Mouse (Mus musculus): ENCODE results near the gene Dixdc1. TPM values are rescaled to one million over a fixed set of nuclear protein-coding genes. Genes with fewer than 3 reads are reported as not detected.

Gene Dixdc1
- total and polyA plus RNA-seq, 3 experiments, result 1.7 to 8.9 (median 5.2) TPM

DNA sequence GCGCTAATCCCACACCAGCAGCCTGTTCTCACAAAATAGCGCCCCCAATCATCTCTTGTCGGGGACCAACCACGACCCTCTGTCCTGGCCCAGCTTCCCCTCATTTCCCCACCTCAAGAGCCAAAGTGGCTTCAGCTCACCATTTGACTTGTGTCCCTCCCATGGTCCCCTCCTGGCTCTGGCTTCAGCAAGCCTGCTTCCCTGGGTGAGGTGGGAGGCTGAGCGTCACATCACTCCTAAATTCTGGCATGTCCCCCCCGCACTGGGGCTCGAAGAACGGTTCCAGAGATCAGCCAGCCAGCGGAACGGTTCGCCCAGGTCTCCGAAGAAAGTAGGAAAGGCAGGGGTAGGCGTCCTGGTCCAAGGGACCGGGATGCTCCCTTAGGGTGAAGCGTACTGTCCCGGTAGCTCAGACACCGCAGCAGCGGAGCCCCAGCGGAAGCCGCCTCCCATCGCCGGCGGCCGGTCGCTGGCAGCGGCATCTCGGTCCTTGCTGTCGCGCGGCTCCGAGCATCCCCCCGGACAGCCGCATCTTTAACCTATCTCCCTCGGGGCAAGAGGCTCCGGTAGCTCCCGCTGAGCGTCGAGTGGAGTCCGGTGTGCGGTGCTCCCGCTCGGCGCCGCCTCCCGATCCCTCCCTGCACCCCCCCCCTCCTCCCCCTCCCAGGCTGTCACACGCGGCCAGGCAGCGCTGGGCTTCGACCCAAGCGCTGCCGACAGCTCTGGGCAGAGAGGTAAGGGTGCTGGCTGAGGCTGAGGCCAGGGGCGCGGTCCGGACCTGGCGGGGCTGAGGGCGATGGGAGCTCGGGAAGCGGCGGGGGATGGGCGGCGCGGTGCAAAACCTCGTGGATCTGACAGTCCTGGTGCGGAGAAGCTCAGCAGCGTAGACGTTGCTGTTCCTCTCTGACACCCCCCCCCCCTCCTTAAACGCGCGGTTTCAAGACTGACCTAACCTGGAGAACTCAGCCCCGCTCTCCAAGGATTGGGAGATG is 40.6 kb downstream of the Dixdc1 start:
- DNase-seq, result peak; percentile 62

DNA sequence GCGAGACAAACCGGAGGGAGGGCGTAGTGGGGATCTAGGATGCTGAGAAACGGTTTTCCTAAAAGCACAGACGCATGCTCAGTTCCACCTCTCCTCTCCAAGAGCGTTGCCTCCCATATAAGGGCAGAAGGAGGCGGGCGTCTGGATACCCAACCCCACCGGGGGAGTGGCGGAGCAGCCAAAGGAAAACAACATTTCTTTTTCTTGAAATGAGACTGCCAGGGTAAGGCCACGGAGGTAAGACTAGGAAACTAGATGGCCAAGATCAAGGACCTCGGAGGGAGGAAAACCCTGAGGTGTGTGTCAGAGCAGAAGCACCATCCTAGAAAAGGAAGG is 41.6 kb downstream of the Dixdc1 start:
- peak; percentile 85 for DNase-seq

DNA sequence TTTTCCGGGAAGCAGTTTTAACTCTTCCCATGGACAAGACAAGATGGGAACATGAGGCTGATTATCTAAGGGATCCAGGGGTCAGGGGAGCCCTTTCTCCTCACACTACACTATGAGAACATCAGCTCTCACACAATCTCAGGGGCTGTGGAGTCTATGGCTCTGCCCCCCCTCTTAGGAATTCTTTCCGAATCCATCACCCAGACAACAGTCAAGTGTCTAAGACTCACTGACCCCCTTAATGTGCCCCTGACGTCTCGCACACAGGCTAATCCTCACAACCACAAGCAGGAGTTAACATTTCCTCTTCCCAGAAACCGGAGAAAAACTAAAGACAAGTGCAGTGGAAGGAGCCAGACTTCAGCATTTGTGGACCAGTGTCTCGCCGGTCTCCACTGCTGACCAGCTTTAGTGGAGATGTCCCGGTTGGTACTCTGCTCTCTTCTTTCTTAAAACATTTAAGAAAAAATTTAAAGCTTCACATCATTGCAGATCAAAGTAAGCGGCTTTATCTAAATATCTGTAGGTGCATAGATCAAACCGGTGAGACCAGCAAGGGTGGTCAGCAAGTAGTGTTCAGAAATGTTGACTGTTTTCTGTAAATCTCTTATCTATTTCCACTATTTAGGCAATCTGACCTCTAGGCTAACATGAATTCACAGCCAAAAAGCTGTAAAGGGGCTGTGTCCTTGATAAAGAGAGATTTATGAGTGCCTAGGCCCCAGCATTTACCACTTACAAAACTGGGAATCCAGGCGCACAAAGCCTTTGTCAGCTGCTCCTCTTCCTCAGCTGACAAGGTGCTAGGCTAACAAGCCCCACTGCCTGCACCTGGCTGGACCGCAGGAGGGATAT is 42.2 kb downstream of the Dixdc1 start:
- DNase-seq, result no peak

DNA sequence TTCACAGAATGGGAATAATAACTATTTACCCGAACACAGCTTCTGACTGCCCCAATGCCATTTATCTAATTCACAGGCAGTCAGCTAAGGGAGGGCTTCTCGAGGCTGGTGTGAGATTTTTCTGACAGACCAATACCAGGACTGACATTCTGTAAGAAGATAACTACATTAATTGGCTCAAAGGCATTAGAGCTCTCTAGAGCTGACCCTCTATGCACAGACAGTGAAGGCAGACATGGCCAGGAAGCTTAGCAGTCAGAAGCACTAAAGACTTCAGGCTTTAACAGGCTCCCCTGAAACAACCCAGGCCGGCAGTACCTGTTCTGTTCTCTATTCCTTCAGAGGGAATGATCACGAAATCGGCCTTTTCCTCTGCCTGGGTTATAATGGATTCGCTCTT is 44.2 kb downstream of the Dixdc1 start:
- DNase-seq, result no peak

DNA sequence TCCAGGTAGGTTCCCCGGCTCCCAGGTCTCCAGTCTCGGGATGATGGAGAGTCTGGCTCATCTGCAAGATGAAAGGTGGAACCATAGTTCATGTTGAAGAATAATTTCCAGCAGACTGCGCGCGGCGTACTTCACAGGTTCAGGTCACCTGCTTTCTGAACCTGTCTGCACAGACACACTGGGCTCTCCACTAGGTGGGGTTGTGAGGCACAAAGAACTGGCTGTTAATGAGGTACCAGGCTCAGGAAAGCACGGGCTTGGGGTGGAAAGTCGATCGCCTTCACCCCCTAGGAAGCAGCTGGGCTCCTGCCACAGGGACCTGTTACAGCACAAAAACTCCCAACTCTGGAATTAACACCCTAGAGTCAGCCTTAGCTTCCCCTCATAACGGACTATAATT is 45.7 kb downstream of the Dixdc1 start:
- DNase-seq, result peak; percentile 21

DNA sequence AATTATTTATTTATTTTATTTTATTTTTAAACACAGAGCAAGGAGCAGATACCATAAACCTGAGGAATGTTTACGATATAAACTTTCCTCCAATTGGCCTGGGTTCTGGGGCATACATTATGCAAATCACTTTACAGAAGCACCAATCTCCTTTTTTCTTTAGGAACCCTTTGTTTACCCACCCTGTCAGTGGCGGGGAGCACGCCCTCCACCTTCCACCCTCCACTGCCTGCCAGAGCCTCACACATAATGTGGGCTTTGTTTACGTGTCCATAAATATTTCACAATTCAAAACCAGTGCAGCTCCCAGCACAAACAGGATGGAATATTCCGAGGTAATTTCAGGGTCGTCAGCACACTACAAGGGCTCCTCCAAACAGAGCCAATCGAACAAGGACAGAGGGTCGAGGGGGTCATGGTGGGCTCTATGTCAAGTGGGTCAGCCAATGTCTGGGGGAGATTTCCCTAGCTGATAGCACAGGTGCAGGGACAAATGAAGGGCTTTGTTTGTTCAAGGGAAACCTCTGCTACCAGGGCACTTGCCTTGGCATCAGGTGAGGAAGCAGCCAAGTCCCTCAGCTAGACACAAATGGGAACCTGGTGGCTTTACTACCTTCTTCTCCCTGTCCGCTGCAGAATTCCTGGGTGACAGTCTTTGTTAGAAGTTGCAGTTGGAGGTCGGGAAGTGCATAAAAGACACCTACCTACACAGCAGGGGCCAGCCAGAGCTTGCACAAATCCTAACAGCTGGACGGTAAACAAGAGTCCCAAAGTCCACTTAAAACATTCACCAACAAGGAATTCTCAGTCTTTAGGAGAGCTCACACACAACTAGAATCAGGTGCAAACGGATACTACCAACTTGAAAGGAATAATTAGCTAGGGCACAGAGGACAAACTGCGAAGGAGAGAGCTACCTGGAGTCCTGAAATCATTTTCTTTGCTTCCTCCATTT is 46.4 kb downstream of the Dixdc1 start:
- DNase-seq, result no peak

DNA sequence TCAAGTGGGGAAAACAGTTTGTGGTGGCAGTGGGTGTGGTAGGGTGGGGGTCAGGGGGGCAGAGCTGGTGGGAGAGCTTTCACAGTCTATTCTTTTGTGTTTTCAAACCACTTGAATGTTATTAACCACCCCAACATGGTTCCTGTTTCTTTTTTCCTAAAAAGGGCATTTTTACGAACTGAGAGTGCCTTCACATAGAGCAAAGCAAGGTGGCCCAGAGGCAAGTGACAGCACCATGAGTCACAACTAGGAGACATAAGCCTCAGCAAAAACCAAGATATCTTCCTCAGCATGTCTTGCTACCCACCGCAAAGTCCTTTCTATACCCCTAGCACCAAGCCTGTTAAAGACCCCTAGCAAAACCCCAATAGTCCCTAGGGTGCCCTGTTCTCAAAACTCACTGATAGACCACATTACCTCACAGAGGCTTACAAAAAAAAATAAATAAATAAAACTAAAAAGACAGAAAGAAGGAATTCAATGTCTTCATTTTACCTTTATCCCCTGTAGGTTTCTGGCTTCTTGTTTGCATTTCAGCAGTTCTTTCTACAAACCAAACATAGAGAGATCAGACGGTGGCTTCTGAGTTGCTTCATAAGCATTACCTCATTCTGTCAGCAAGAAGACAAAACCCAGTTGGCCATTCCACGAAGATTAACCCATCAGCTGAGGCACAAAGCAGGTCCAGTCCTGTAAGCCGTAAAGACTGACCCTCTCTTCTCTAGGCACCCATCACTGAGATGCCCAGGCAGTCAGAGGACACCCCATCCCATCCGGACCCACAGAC is 52.3 kb downstream of the Dixdc1 start:
- DNase-seq, result no peak

DNA sequence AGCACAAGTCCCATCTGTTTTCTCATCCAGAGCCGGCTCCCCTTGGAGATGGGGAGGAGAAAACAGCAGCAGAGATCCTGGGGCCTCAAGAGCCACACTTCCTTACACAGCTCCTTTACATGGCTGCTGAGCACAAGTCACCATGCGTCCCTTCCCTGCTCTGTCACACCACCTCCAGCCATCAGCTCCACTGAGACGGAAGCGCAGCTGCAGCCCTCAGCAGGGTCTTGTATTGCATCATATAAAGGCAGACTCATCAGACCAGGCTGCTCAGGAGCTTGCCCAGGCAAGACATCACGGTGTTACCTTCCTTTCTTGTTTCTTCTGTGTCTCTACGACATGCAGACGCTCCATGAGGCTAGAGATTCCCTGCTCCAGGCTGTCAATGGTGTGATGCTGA is 57.6 kb downstream of the Dixdc1 start:
- no peak for DNase-seq

DNA sequence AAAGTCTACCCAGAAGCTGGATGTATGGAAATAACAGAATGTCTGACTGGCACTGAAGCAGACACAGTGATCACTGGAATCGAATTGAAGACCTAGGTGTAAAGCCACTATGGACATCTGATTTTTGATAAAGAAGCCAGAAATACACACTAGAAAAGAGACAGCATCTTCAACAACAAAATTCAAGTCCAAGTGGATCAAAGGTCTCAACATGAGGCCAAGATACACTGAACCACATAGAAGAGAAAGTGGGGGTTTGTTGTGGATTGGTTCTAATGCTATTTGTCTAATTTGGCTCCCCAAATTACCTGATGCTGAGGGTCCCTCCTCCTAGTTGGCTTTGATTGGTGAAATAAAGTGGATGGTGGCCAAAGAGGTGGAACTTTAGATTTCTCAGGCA is 59.9 kb downstream of the Dixdc1 start:
- no peak for DNase-seq

DNA sequence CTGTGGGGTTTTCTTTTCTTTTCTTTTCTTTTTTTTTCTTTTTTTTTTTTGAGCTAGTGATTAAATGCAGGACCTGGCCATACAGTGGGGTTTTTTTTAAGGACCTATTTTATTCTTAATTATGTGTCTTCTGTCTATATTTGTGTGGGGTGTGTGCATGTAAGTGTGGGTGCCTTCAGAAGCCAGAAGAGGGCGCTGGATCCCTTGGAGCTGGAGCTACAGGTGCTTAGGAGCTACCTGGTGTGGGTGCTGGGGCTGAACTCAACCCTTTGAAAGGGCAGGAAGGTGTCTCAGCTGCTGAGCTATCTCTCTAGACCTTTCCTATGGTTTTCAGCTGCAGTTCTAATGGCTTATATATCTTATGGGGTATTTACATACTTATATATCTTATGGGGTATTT is 64.5 kb downstream of the Dixdc1 start:
- no peak for DNase-seq

DNA sequence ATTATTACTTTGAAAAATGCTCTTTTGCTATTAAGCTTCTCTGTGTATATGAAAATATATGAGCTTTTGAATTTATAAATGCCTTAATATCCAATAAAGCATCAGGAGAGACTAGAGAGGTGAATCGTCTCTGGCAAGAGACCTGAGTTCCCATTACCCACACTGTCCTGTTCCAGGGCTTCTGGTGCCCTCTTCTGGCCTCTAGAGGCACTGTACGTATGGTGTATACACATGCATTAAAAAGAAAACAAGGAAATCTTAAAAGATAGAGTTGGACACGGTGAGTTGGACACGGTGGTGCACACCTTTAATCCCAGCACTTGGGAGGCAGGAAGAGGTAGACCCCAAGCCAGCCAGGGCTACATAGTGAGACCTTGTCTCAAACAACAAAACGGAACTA is 68.6 kb downstream of the Dixdc1 start:
- DNase-seq, result peak; percentile 57

DNA sequence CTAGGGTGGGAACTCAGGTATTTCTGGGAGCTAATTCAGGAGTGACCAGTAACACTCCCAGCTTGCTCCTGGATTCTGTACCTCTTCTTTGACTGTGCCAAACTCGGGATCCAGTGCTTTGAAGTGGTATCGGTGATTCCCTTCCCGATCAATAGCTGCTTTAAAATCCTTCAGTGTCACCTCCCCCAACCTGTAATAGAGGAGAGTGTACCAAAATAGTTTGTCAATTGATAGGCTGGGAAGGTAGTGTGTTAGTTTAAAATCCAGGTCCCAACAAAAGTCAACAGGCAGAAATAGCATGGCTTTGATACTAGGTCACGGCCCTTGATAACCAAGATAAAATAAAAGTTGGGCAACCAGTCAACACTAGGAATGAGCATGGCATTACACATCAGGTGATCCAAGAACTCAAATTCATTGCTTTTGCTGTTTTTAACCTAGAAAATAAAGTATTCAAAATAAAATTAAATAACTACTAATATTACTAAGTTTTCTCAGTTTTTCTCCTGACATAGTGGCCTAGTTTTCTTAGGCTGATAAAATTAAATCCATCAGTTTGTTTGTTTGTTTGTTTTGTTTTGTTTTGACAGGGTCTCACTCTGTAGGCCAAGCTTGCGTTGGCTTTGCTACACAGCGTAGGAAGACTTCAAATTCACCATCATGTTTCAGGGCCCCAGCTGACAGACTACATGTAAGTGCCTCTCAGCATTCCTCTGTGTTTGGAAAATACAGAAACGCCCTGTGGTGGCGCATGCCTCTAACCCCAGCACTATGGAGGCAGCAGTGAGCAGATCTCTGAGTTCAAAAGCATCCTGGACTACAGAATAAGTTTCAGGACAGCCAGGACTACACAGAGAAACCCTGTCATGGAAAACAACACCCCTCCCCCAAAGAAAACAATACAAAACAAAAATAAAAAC is 71.5 kb downstream of the Dixdc1 start:
- no peak for DNase-seq

DNA sequence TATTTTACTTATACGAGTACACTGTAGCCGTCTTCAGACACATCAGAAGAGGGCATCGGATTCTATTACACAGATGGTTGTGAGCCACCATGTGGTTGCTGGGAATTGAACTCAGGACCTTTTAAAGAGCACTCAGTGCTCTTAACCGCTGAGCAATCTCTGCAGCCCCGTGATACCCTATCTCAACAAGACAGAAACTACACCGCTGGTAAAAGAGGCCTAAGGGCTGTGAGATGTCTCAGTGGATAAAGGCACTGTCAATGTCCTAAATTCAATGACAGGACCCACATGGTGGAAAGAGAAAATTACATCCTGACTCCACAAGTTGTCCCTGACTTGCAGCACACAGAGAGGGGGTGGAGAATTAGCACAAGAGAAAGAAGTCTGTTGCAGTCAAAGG is 72.9 kb downstream of the Dixdc1 start:
- DNase-seq, result no peak

DNA sequence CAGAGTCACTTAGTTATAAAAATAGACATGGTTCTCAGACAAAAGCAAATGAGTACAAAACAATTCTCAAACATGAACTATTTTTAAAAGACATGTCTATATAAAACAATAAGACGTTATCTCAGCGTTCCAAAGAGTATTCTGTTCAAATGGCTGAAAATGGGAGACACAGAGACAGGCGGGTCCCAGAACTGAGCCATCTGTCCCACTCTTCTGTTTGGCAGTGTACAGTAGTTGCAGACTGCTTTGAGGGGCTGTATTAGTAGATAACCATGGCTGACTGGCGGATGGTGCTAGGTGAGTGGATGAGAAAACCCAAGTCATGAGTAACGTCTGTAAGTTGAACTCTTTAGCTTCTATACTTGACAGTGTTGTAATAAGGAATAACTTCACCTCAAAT is 74.5 kb downstream of the Dixdc1 start:
- DNase-seq, result no peak

DNA sequence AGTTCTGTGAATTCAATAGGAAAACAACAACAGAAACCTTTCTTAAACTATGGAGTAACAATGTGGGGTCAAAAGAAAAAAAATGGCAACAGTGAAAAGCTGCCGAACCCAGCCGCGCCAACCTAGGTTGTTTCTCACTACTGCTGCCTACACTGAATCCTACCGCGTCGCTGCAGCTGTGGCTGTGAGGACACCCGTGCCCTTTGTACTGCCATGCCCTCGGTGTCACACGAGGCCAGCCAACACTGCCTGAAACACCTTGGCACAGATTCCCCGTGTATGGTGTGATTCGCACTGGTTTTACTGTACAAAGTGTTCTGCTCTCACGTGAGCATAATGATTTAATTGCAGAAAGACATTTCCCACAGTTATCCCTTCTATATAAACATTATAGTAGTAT is 78.9 kb downstream of the Dixdc1 start:
- peak; percentile 64 for DNase-seq

DNA sequence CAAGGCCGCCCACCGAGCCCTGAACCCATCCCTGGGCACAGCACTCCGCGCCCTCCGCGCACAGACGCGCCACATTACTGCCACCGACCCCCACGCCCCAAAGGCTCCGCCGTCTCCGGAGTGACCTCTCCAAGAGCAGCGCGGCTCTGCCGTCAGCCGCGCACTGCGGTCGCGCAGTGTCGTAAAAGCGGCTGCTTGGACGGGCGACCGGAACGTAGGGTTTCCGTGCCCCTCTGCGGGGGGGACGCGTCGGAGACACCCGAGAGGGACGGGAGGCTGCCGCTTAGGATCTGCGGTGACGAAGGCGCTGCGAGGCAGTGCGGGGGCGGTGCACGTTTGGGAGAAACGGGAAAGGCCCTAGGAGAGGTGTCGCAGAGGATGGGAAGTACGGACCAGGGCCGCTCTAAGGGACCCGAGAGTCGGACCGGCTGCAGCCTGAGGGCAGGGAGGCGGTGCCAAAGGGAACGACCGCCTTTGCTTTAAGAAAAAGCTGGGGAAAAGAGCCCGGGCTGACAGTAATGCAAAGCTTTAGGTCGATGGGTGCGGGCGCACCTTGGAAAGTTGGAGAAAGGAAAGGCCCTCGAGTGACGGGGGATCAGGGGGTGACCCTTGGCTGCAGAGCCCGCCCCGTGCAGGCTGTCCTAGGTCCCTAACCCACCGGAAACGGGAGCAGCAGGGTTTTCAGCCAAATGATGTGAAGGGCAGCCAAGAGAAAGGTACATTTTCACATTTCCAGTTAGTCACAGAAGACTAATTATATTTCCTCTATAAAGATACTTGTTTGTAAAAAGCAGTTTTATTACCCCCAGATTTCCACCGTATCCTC is 79.7 kb downstream of the Dixdc1 start, which contains the start of gene Dlat:
Gene Dlat (minus strand): TSS at position 389 of the 826 bp plus-strand sequence.
- DNase-seq, result peak; percentile 93

DNA sequence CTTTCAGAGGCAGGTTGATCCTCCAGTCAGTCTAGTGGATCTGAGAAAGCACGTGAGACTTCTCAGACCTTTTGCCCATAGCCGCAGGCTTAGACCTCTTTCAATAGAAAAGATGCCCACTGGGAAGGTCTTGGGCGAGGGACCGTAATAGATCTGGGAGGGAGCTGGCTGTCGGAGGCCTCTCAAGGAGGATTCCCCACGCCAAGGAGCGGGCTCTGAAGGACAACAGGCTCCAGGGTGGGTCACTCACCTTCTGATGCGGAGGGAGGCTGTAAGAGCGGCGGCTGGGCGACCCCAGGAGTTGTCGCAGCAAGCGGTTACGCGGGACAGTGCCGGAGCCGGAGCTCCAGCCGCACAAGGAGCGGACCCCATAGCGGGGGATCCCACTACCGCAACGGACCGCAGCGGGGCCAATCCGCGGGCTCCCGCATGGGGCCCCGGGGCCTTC is 80.4 kb downstream of the Dixdc1 start:
- DNase-seq, result no peak

DNA sequence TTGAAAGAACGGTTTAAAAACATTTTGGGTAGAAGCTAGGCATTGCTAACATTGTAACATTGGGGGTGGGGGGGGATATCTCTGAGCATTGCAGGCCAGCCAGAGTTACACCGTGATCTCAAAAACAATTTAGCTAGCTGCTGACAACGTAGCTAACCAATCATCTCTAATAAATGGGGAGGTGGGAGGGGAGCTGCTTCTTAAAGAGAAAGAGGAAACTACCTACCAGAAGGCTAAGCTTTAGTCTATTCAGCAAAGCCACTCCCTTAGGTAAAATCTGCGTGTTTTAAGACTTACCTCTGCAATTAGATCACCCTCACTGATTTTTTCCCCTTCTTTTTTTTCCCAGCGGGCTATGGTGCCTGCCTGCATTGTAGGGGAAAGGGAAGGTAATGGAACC is 80.9 kb downstream of the Dixdc1 start:
- no peak for DNase-seq

DNA sequence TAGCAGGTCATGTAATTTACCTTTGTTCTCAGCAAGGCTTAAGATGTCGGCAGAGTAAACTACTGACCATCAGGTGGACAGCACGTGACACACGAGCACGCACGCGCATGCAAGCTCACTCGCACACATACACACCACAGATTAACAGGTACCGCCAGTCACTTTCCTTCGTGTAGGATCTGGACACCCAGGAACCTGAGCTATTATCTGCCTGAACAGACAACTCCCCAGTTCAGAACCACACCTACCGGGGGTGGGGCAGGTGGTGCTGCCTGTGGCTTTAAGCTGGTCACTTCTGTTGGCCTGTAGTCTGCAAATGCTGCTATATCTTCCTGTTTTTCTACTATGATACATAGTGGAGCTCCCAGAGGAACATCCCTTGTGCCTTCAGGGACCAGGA is 88.8 kb downstream of the Dixdc1 start:
- no peak for DNase-seq

Measured in adrenal gland, adult 2 months (tissue).